Mouse (Mus musculus) lung, postnatal 4 days (tissue): ENCODE data around the gene Pofut2.

Experiments used
- DNase-seq, 2 experiments: peaks; one replicate each; pipeline ENCODE4 v3.0.0; 2021

Gene Pofut2

GRCm38 (mm10) chr10:77231861-77232755, 26.9 kb upstream of the Pofut2 start:
- no peak for DNase-seq

GRCm38 (mm10) chr10:77233230-77233629, 25.8 kb upstream of the Pofut2 start:
- no peak for DNase-seq

- DNase-seq: peak in 1 of 2 experiments; percentile 32
Measured at GRCm38 (mm10) chr10:77234991-77235616, 23.9 kb upstream of the Pofut2 start.

DNA sequence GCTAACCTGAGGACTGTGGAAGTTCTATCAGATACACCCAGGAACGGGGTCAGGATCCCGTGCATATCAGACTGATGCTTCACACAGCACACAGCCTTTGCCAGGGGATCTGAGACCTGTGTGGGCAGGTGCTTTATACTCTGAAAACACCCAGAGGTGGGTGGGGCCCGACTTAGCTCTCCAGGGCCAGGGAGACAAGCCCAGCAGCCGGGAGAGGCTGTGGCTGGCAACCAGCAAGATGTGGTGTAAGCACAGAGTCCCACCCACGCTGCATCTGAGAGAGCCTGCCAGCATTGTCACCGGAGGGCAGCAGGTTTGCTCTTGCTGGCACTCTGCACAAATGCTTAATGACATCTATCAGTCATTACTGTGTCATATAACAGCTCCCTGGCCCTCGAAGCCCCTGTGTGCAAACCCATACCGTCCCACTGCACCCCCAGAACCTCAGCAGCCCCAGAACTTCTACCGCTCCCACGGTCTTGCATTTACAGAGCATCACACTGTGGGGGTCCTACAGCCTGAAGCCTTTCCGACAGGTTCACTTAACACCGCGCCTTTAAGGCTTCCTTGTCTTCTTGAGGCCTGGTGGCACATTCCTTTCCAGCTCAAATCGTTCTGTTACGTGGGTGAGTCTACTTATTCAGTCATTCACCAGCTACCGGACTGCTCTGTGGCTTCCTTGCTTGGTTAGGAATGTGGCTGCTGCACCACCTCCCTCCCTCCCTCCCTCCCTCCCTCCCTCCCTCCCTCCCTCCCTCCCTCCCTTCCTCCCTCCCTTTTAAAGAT, 21.0 kb upstream of the Pofut2 start:
- DNase-seq: peak in 1 of 2 experiments; percentile 48

DNA sequence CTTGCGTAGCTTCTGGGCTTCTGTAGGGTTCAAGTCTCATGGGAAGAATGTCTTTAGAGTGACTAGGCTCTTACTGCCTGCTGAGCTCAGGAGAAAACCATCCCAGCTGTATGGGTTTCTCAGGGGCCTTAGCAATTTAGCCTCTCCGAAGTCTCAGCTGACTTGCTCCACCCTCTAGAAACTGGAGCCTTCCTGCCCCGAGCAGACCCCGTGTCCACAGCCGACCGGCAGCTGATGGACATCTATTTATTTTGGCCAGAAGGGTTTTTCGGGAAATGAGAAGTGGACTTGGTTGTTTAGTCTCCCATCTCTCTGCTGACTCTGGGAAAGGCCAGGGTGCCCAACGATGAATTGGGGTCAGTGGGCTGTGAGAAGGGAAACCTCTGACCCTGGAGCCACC, 18.3 kb upstream of the Pofut2 start:
- no peak for DNase-seq

GRCm38 (mm10) chr10:77242396-77242795, 16.6 kb upstream of the Pofut2 start:
- DNase-seq: no peak

DNA sequence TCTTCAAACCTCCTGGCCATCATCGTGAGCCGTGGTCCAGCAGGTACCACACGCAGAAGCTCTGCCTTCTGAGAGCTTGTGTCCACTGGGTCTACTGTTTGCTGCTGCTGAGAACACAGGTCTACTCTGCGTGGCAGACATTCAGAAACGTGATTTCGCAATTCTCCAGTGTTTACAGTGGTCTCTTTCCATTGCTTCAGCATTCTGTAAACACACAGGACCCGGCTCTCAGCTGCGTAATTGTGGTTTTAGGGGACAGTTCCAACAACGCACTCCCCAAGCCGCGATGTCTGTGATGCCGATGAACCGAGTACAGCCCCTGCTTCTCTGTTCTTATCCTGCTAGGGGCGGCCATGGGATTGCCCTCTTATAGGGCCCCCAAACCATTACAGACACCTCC, 16.1 kb upstream of the Pofut2 start:
- DNase-seq: peak; percentile 50 to 66

GRCm38 (mm10) chr10:77243572-77244161, 15.4 kb upstream of the Pofut2 start:
- DNase-seq: no peak

GRCm38 (mm10) chr10:77244777-77245176, 14.2 kb upstream of the Pofut2 start:
- no peak for DNase-seq

DNA sequence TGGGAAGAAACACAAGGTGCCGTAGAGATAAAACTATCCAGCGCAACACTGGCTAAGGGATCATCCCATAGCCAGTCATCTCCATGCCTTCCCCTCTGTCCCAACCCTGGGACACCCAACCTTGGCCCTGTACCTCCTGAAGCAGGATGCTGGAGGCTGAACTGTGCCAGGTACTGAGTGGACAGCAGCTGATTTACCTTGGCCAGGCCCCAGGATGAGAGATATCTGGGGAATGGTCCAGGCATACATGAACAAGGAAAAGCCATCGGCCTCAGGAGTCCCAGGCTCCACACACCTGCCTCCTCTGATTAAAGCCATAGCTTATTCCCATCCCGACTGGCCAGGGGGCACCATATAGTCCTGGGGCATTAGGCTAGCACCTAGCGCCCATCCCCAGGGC, 12.0 kb upstream of the Pofut2 start:
- no peak for DNase-seq

DNA sequence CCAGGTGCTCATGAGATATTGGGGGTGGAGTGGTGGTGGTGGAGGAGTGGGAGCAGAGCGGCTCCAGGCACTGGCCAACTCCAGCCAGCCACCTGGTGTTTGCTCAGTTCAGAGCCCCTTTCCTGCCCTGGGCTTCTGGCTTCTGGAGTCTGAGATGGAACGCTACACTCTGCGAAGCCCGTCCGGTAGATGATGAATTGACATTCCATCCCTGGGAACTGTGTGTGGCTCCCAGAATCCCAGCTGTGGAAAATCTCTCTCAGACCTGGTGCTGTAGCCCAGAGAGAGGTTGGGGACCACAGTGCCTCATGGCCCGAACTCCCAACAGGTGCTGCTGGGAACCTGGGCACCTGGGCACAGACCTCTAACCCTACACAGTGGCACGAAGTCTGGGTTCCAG, 11.3 kb upstream of the Pofut2 start:
- DNase-seq: no peak

- DNase-seq: peak; percentile 64 to 65
Measured at GRCm38 (mm10) chr10:77251223-77251783, 7.7 kb upstream of the Pofut2 start.

DNA sequence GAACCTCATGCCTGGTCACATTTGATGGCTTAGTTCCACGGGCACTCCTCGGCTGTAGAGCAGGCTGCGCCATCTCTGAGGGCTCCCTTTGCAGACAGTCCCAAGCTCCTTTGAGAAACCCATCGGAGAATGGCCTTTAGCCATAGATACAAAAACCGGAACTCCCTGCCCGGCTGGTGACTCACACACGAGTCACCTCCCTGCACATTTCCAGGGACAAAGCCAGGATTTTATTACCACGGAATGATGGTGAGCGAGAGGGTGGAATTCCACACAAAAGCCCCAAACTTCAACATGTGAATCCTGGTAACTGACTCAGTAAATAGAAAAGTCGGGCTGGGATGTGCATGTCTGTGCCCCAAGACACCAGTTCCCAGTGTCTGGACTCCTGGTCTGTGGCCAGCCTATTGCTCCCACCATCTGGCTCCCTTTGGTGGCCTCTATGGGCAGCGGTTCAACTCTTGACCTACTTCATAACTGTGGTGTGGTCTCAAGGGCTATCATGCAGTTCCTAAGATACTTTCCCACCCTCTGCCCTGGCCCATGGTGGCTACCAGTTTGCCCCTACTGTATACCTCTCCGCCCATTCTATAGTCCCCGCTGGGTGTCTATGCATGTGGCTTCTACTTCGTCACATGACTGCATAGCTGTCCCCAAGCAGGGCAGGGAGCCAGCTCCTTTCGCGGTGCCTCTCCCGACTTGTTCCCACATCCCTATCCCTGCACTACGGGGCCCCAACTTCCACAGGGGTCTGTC, 7.1 kb upstream of the Pofut2 start:
- DNase-seq: peak; percentile 43 to 51

GRCm38 (mm10) chr10:77252790-77253189, 6.2 kb upstream of the Pofut2 start:
- DNase-seq: peak; percentile 69 to 88

- DNase-seq: no peak
Measured at GRCm38 (mm10) chr10:77255231-77255630, 3.8 kb upstream of the Pofut2 start.

DNA sequence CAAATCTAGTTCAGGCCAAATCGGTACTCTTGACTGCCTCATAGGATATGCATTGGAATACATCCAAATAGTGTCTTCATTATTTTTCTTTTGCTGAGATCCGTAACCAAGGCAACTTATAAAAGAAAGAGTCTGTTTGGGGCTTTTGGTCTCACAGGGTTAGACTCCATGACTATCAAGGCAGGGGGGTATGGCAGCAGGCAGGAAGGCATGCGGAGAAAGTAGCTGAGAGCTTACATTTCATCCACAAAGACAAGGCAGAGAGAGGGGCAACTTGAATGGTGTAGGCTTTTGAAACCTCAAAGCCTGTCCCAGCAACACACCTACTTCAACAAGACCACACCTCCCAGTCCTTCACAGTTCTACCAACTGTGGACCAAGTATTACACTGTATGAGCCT, 3.3 kb upstream of the Pofut2 start:
- no peak for DNase-seq

DNA sequence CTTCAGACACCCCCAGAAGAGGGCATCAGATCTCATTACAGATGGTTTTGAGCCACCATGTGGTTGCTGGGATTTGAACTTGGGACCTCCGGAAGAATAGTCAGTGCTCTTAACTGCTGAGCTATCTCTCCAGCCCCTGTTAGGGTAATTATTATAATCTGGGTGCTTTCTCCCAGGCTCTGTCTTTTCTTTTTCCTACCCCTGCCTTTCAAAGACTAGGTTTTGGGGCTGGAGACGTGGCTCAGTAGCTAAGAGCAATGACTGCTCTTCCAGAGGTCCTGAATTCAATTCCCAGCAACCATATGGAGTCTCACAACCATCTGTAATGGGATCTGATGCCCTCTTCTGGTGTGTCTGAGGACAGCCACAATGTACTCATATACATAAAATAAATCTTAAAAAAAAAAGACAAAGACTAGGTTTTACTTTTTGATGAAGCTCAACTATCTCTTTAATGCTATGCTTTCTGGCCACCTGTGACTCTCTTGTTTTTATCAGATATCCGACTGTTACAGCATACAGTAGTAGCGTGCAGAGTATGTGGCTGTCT, 902 bp upstream of the Pofut2 start:
- no peak for DNase-seq

DNA sequence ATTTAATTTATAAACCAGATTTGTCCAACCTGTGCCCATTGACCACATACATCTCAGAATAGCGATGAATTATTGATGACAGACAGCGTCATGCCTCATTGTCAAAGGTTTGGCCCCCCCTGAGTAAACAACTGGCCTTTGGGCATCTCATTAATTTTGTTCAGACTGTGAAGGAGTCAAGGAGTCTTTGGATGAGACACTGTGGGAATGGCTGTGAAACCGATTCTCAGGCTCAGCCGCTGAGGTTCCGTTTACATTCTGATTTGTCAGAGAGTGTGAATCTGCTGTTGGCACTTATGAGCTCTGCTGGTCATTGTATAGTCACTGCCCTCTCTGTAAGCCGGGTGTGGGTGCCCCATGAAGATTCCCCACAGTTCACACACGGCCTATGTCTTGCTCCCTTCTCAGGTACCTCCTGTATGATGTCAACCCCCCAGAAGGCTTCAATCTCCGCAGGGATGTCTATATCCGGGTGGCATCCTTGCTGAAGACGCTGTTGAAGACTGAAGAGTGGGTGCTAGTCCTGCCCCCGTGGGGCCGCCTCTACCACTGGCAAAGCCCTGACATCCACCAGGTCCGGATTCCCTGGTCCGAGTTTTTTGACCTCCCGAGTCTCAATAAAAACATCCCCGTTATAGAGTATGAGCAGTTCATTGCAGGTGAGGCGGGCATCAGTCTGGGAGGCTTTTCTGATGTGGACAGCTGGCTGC, 1.3 kb downstream of the Pofut2 start:
- no peak for DNase-seq

DNA sequence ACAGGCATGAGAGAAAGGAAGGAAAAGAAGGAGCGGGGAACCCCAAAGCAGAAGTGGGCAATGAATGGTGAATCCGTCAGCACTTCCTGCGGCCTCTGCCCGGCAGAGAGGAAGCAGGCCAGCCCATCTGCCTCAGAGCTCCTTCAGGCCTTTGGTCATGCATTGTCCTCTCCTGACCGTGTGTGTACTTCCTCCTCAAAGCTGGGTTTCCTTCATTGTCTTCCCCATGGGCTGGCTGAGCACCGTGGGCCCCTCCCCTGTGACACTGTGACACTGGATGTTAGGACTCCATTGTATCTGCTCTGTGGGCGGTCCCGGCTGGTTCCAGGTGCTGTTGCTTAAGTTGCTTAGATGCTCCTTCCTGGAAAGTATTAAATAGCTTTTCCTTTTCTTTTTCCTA, 7.3 kb downstream of the Pofut2 start:
- peak; percentile 70 to 74 for DNase-seq

DNA sequence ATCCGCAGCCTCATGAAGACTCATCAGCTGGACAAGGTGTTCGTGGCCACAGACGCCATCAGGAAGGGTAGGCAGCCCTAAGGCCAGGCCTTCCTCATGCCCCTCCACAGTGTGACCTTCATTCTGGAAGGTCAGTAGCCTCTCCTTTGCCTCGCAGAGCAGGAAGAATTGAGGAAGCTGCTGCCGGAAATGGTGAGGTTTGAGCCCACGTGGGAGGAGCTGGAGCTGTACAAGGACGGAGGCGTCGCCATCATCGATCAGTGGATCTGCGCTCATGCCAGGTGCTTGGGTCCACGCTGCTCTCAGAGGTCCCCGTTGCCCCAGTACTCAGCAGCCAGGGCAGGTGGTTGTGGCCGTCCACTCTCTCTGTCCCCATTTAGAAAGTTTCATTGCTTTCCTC, 8.0 kb downstream of the Pofut2 start:
- no peak for DNase-seq

DNA sequence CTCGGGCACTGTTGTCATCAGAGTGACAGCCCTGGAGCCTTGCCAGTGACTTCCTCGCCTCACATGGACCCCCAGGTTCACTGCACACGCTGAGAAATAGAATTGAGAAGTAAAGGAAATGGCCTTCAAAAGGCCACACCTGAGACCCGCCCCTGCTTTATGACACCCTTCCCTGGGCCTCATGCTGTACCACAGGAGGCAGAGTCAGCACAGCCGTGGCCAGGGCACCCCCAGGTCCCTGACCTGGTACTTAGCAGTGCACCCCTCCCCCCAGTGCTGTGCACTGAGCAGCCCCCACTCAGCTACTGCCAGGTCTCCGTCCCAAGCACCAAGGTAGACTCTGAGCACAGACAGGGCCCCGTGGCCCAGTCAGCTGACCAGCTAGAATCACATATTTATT, 10.1 kb downstream of the Pofut2 start:
- no peak for DNase-seq
